Mouse (Mus musculus): ENCODE data around the gene Itfg2. TPM values are rescaled to one million over a fixed set of nuclear protein-coding genes. Genes with fewer than 3 reads are reported as not detected.
A peak's percentile ranks its signal among the peaks of the same experiment; 100 is the strongest.

Gene Itfg2
- polyA plus RNA-seq, 1 experiment from 2014 or later, result 19.1 TPM

DNA sequence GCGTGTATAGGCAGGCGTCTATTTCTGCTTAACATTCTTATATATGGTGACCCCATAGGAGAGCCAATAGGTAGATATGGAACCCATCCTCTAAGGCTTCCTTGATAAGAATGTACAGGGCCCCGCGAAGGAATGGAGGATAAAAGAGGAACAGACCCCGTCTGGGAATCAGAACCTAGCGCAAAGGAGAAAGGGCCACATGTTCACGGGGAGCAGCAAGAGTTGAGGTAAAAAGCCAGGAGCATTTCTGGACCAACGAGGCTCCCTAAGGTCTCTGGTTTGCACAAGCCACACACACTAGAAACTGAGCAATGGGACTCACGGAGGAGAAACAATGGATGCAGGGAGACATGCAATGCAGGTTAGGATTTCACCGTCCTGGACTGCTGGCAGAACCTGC is 12.6 kb upstream of the Itfg2 start:
- Histone ChIP-seq H3K9me3 (replicated peaks; ENCODE audit: low read length) (no peaks in the 10 kb centered on the region), H3K9ac (ENCODE audit: low read depth, low read length) (peak overlapping the region; percentile 96), H3K36me3 (ENCODE audit: insufficient read depth, low read length) (peaks cover 36% of the 10 kb centered on the region), H3K4me2 (ENCODE audit: low read length) (peak overlapping the region; percentile 84), H3K4me1 (replicated peaks; ENCODE audit: insufficient read depth, low read length) (0 out of 2 replicates have a peak, but pooled peaks cover 10% of the 10 kb centered on the region), H3K27me3 (ENCODE audit: insufficient read depth, low read length) (no peaks in the 10 kb centered on the region), H3K27ac (peak overlapping the region; percentile 96), H3K4me3 (replicated peaks; ENCODE audit: low read depth, low read length) (peak overlapping the region; percentile 95)
- no peak for TF ChIP-seq CTCF (IDR thresholded peaks at IDR 0.05; ENCODE audit: low read depth)
- ATAC-seq (replicated peaks; ENCODE audit: low FRiP score, low read depth) (no peak), DNase-seq (ENCODE audit: low spot score) (no peak)
- 5% methylated on average over 10 of the region's 10 CpGs for WGBS

DNA sequence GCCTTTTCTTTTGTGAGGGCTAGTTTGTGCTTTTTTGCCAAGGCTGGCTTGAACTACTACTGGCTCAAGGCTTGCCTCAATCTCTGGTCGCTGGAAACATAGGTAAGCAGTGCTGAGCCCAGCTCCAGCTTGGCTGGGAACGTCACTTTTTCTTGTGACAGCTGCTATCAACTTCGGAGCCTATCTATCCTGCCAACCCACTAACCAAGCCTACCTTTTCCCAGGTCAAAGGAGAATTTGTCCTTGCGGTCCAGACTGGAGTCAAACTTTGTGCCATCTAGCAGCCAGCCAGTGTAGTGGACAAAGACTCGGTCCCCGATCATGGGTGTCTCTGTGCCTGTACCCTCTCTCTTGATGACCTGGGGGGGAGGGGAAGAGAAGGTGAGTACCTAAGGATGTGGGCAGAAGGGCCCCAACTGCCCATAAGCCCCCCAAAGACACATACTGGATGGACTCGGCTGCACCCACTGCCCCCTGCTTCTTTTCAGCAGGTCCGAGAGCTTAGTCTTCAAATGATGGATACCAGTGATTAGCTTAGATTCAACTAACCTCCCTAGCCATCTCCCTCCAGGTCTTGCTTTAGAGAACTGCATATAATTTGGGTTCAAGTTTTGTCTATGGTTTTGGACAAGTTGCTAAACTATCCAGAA is 11.8 kb upstream of the Itfg2 start:
- peak overlapping the region; percentile 95; the same call in 1 of the 2 replicates for H3K4me3 ChIP-seq (replicated peaks; ENCODE audit: low read depth, low read length)

DNA sequence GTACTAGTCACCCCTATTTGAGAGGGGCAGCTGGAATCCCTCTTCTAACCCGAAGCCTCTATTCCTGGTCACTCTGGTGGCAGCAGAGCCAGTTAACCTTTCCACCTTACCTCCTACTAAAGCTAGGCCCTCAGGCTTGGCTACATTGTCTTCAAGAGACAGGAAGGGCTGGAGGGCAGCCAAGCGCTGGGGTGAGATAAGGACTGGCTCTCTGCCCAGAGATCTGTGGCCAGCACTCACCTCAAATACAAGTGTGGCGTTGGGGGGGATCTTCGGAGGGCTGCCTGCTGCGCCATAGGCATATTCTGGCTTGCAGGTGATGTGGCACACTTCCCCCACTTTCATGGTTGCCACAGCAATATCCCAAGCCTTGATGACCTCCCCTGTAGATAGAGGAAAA is 10.7 kb upstream of the Itfg2 start:
- DNase-seq (ENCODE audit: low spot score) (no peak), ATAC-seq (replicated peaks; ENCODE audit: low FRiP score, low read depth) (no peak)
- no peaks in the 10 kb centered on the region for H3K27me3 ChIP-seq (ENCODE audit: insufficient read depth, low read length)
- H3K4me2 ChIP-seq (ENCODE audit: low read length), result no peak overlapping the region
- H3K36me3 ChIP-seq (ENCODE audit: insufficient read depth, low read length), result peaks cover 52% of the 10 kb centered on the region
- no peak overlapping the region for H3K9ac ChIP-seq (ENCODE audit: low read depth, low read length)
- no peaks in the 10 kb centered on the region for H3K9me3 ChIP-seq (replicated peaks; ENCODE audit: low read length)
- no peak overlapping the region for H3K4me3 ChIP-seq (replicated peaks; ENCODE audit: low read depth, low read length)
- no peak overlapping the region for H3K27ac ChIP-seq
- 45% methylated on average over 5 of the region's 5 CpGs for WGBS
- no peak for TF ChIP-seq CTCF (IDR thresholded peaks at IDR 0.05; ENCODE audit: low read depth)
- H3K4me1 ChIP-seq (replicated peaks; ENCODE audit: insufficient read depth, low read length), result 0 out of 2 replicates have a peak, but pooled peaks cover 10% of the 10 kb centered on the region

More for the DNA sequence above, 11.8 kb upstream of the Itfg2 start:
- peaks cover 44% of the 10 kb centered on the region for H3K36me3 ChIP-seq (ENCODE audit: insufficient read depth, low read length)
- H3K4me2 ChIP-seq (ENCODE audit: low read length), result peak overlapping the region; percentile 84
- no peak for ATAC-seq (replicated peaks; ENCODE audit: low FRiP score, low read depth)
- TF ChIP-seq CTCF (IDR thresholded peaks at IDR 0.05; ENCODE audit: low read depth), result no peak
- no peaks in the 10 kb centered on the region for H3K27me3 ChIP-seq (ENCODE audit: insufficient read depth, low read length)
- H3K9me3 ChIP-seq (replicated peaks; ENCODE audit: low read length), result no peaks in the 10 kb centered on the region
- no peak overlapping the region for H3K27ac ChIP-seq
- WGBS, result 83% methylated on average over 8 of the region's 8 CpGs
- 0 out of 2 replicates have a peak, but pooled peaks cover 10% of the 10 kb centered on the region for H3K4me1 ChIP-seq (replicated peaks; ENCODE audit: insufficient read depth, low read length)
- peak overlapping the region; percentile 96; the same call in 1 of the 2 replicates for H3K9ac ChIP-seq (ENCODE audit: low read depth, low read length)
- no peak for DNase-seq (ENCODE audit: low spot score)

DNA sequence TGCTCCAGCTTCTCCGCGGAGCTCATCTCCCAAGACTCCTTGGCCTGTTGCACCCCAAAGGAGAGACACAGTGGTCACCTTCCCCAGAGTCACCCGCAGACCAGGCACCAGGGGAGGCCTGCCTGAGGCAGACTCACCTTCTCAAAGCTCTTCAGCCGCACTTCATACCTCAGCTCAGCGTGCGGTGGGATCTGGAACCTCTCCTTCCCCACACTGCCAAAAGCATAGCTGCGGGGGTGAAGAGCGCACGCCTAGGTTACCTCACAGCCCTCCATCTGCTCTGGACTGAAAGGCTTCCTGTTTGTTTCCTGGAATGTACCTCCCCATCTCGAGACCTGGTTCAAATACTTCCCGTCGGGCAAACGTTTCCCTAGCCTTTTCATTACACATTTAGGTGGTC is 8.8 kb upstream of the Itfg2 start:
- peaks cover 60% of the 10 kb centered on the region for H3K36me3 ChIP-seq (ENCODE audit: insufficient read depth, low read length)
- no peak for DNase-seq (ENCODE audit: low spot score)
- no peak overlapping the region for H3K27ac ChIP-seq
- H3K9me3 ChIP-seq (replicated peaks; ENCODE audit: low read length), result no peaks in the 10 kb centered on the region
- H3K4me1 ChIP-seq (replicated peaks; ENCODE audit: insufficient read depth, low read length), result 0 out of 2 replicates have a peak, but pooled peaks cover 10% of the 10 kb centered on the region
- H3K9ac ChIP-seq (ENCODE audit: low read depth, low read length), result no peak overlapping the region
- no peak for TF ChIP-seq CTCF (IDR thresholded peaks at IDR 0.05; ENCODE audit: low read depth)
- no peak overlapping the region for H3K4me2 ChIP-seq (ENCODE audit: low read length)
- H3K27me3 ChIP-seq (ENCODE audit: insufficient read depth, low read length), result no peaks in the 10 kb centered on the region
- WGBS, result 86% methylated on average over 13 of the region's 13 CpGs
- H3K4me3 ChIP-seq (replicated peaks; ENCODE audit: low read depth, low read length), result no peak overlapping the region
- ATAC-seq (replicated peaks; ENCODE audit: low FRiP score, low read depth), result no peak

DNA sequence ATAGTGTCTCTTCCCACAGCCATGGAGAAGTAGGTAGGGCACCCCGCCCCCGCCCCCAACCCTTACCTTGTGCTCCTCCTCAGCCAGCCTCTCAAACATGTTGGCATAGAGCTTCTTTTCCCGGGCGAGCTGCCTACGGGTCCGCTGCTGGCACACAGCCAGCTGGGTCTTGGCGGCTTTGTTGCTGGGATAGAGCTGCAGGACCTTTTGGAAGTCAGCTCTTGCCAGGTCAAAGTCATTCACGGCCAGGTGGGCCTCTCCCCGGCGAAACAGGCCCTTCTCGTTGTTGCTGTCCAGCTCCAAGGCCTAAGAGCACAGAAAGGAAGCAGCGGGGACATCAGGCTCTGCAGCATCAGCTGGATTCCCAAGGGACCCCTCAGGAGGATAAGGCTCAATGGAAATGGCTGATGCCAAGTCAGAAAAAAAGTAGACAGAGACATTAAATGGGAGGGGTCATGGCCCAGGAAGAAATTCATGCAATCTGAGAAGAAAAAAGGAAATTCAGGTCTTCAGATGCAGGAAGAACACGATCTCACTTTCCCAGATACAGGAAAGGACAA is 7.7 kb upstream of the Itfg2 start:
- ATAC-seq (replicated peaks; ENCODE audit: low FRiP score, low read depth) (no peak), DNase-seq (ENCODE audit: low spot score) (no peak)
- no peak overlapping the region for H3K9ac ChIP-seq (ENCODE audit: low read depth, low read length)
- 0 out of 2 replicates have a peak, but pooled peaks cover 10% of the 10 kb centered on the region for H3K4me1 ChIP-seq (replicated peaks; ENCODE audit: insufficient read depth, low read length)
- no peak for TF ChIP-seq CTCF (IDR thresholded peaks at IDR 0.05; ENCODE audit: low read depth)
- H3K4me3 ChIP-seq (replicated peaks; ENCODE audit: low read depth, low read length), result no peak overlapping the region
- H3K27me3 ChIP-seq (ENCODE audit: insufficient read depth, low read length), result no peaks in the 10 kb centered on the region
- no peak overlapping the region for H3K4me2 ChIP-seq (ENCODE audit: low read length)
- no peaks in the 10 kb centered on the region for H3K9me3 ChIP-seq (replicated peaks; ENCODE audit: low read length)
- no peak overlapping the region for H3K27ac ChIP-seq
- H3K36me3 ChIP-seq (ENCODE audit: insufficient read depth, low read length), result peaks cover 60% of the 10 kb centered on the region
- WGBS, result 83% methylated on average over 13 of the region's 13 CpGs

DNA sequence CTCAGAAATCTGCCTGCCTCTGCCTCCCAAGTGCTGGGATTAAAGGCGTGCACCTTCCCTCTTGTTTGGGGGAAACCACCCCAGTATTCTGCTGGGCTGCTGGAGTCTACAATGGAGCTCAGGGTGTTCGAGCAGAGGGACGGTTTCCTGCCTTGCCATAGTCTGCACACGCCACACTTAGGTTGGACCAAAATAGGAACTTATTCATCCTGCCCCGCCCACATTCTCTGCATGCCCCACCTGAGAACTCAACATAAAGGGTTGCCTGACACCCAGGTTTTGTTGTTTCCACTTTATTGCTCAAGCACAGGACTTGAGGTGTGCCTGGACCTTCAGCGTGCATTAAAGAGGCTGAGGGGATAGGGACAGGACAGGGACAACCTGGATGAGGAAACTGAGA is 5.1 kb upstream of the Itfg2 start:
- DNase-seq (ENCODE audit: low spot score) (no peak), ATAC-seq (replicated peaks; ENCODE audit: low FRiP score, low read depth) (no peak)
- H3K36me3 ChIP-seq (ENCODE audit: insufficient read depth, low read length), result peaks cover 49% of the 10 kb centered on the region
- no peaks in the 10 kb centered on the region for H3K27me3 ChIP-seq (ENCODE audit: insufficient read depth, low read length)
- no peak overlapping the region for H3K27ac ChIP-seq
- H3K9ac ChIP-seq (ENCODE audit: low read depth, low read length), result no peak overlapping the region
- H3K4me2 ChIP-seq (ENCODE audit: low read length), result no peak overlapping the region
- 0 out of 2 replicates have a peak, but pooled peaks cover 3% of the 10 kb centered on the region for H3K4me1 ChIP-seq (replicated peaks; ENCODE audit: insufficient read depth, low read length)
- no peak for TF ChIP-seq CTCF (IDR thresholded peaks at IDR 0.05; ENCODE audit: low read depth)
- H3K9me3 ChIP-seq (replicated peaks; ENCODE audit: low read length), result no peaks in the 10 kb centered on the region
- WGBS, result 93% methylated on average over 6 of the region's 6 CpGs
- H3K4me3 ChIP-seq (replicated peaks; ENCODE audit: low read depth, low read length), result no peak overlapping the region
